Mouse (Mus musculus): ENCODE measurements around the gene Hecw2.

GRCm38 (mm10) chr1:53776176-53776905 lies 418.6 kb downstream of the Hecw2 start:
- TF ChIP-seq POLR2A (IDR thresholded peaks at IDR 0.05; ENCODE audit: control insufficient read depth, low read depth, low read length) (no peak), CTCF (IDR thresholded peaks at IDR 0.05; ENCODE audit: control insufficient read depth, insufficient read depth, insufficient replicate concordance, low read depth, low read length) (no peak)

Data from testis, adult 2 months (tissue).